Mouse (Mus musculus) intestine, embryonic 15.5 days (tissue): ENCODE data around the gene Stx17. TPM values are rescaled to one million over a fixed set of nuclear protein-coding genes. Genes with fewer than 3 reads are reported as not detected.

Source experiments
- ATAC-seq: fragments of 200-750 bp; cut with Nextera tagmentation; 2 replicates; pipeline ENCODE4 v1.8.0; 2017; ENCODE audit warnings: moderate TSS enrichment, moderate library complexity
- H3K27ac ChIP-seq: fragments of 300-500 bp; sonication (generic); 2 replicates; pipeline ENCODE4 v1.5.1; 2015; ENCODE audit warnings: mild to moderate bottlenecking, inconsistent platforms
- H3K27me3 ChIP-seq: fragments of 300-500 bp; sonication (generic); replicated peaks from 2 replicates; pipeline ENCODE4 v1.6.1; 2015; ENCODE audit warnings: inconsistent platforms
- H3K36me3 ChIP-seq: fragments of 300-500 bp; sonication (generic); 2 replicates; pipeline ENCODE4 v1.6.1; 2015; ENCODE audit warnings: inconsistent platforms
- H3K4me1 ChIP-seq: fragments of 300-500 bp; sonication (generic); replicated peaks from 2 replicates; pipeline ENCODE4 v1.6.1; 2015; ENCODE audit warnings: inconsistent platforms
- H3K4me2 ChIP-seq: fragments of 300-500 bp; sonication (generic); replicated peaks from 2 replicates; pipeline ENCODE4 v1.6.1; 2015; ENCODE audit warnings: mild to moderate bottlenecking, inconsistent platforms
- H3K4me3 ChIP-seq: fragments of 300-500 bp; sonication (generic); replicated peaks from 2 replicates; pipeline ENCODE4 v1.5.1; 2015; ENCODE audit warnings: inconsistent platforms
- H3K9ac ChIP-seq: fragments of 300-500 bp; sonication (generic); 2 replicates; pipeline ENCODE4 v1.6.1; 2015; ENCODE audit warnings: inconsistent platforms
- H3K9me3 ChIP-seq: fragments of 300-500 bp; sonication (generic); 2 replicates; pipeline ENCODE4 v1.6.1; 2016; ENCODE audit warnings: inconsistent platforms
- WGBS: fragments of 180-500 bp; shearing (Covaris S2); methylation state at CpG from one replicate; pipeline ENCODE4 v1.1.7; 2015; 5-methylcytosine and 5-hydroxymethylcytosine counted together
- polyA plus RNA-seq: library from polyadenylated mRNA; unstranded; fragments of >200 nt; fragmentation: Nextera tagmentation; extraction: Ambion mirVana; gene quantifications from 2 replicates; pipeline ENCODE4 v1.2.1, GENCODE M21; 2015

The Stx17 gene
- polyA plus RNA-seq = 25.6 and 27.1 TPM in 2 replicates

DNA sequence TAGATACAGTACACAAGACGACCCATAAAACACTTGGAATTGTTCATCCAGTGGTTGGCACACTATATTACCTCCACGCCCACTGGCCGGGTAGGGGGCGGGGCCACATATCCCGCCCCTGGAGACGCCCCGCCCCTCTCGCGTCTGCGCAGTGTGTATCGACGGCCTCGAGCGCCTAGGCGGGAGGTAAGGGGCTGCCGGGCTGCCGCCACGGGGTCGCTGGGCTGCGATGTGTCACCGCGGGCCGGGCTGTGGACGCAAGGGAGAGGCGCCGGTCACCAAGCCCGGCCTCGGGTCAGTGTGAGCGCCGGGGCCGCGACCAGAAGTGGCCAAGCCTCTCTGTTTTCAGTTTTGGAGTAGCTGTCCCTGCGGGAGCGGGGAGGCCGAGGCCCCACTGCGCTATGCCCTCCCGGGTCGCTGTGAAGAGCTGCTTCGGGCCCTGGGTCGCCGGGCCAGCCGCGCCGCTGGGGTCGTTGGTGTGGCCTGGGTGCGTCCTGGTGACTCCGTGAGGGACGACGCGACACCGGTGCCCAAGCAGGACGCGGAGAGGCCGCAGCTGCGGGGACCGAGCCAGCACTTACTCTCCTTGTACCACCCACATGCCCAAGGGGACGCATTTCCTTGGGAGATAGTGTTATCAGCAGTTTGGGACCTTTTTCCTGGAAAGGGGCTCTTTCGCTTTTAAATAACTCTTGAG lies at the start of gene Stx17:
Gene Stx17, plus strand, starts transcription at position 143 of the 697 bp plus-strand sequence.
- no peaks in the 10 kb centered on the region for H3K27me3 ChIP-seq
- WGBS = 1% methylated on average over 58 of the region's 58 CpGs
- H3K4me1 ChIP-seq = no peaks in the 10 kb centered on the region
- peak; percentile 100 for ATAC-seq
- no peaks in the 10 kb centered on the region for H3K36me3 ChIP-seq
- H3K4me3 ChIP-seq = peak within 1 kb of the TSS; percentile 77
- no peak within 1 kb of the TSS for H3K27ac ChIP-seq
- no peaks in the 10 kb centered on the region for H3K9me3 ChIP-seq
- peak within 1 kb of the TSS; percentile 85 for H3K9ac ChIP-seq
- H3K4me2 ChIP-seq = peak within 1 kb of the TSS; percentile 76

DNA sequence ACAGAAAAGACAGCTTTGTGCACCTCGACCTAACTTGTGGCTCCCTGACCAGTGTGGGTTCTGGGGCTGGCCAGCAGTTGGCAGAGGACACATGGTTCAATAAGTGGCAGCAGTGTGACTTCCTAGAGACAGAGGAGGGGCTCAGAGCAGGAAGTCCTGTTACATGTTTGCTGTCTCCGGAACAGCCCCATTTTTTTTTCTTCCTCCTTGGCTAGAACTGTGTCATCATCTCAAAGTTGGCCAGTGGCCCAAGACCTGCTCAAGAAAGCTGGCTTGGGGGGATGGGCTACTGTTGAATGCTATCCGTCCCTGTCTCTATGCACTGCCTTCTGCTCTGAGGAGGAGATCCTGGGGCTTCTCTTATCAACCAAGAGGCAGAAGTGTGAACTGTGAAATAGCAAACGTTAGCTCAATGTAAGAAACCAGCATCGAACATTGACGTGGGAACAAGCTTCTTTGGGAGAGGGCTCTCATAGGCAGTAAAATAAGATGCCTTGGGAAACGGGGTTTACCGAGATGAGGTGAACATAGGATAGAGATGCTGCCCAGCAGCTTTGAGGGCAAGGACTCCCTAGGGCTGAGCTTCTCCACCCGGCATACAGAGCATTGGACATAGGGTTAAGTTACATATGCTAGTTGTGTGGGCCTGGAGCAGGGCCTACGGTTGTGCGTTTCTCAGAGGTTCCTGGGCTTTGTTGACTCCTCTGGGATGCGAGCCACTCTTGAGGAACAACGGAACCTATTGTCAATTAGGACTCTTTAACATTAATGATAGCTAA lies 47.8 kb upstream of the Stx17 start:
- no peaks in the 10 kb centered on the region for H3K9me3 ChIP-seq
- no peak overlapping the region for H3K4me2 ChIP-seq
- no peak overlapping the region for H3K4me3 ChIP-seq
- H3K36me3 ChIP-seq = no peaks in the 10 kb centered on the region
- 59% methylated on average over 13 of the region's 13 CpGs for WGBS
- H3K9ac ChIP-seq = no peak overlapping the region
- no peak overlapping the region for H3K27ac ChIP-seq
- H3K4me1 ChIP-seq = peaks cover 4% of the 10 kb centered on the region
- no peaks in the 10 kb centered on the region for H3K27me3 ChIP-seq
- ATAC-seq = 0 out of 2 replicates have a peak, but pooled peaks have one; percentile 23

DNA sequence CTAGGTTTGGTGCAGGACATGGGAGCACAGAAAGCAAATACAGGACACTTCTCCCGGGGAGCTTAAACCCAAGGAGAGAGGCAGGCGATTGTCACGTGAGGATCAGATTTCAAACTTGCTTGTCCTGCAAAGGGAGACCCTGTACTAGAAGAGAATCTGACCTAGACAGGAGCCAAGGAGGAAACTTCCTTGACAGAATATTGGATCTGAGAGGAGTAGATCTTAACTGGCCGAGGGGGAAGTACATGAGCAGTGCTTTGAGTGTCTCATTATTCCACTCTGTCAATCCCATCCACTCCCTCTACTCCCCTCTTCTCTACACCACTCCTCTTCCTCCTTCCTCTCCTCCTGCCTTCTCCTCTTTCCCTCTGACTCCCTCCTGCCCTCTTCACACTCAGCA lies 46.5 kb upstream of the Stx17 start:
- Histone ChIP-seq H3K9ac (no peak overlapping the region), H3K36me3 (no peaks in the 10 kb centered on the region), H3K27me3 (no peaks in the 10 kb centered on the region), H3K4me3 (no peak overlapping the region), H3K9me3 (no peaks in the 10 kb centered on the region), H3K4me2 (no peak overlapping the region), H3K4me1 (peaks cover 4% of the 10 kb centered on the region), H3K27ac (no peak overlapping the region)
- 12% methylated on average over 4 of the region's 4 CpGs for WGBS
- ATAC-seq = no peak

DNA sequence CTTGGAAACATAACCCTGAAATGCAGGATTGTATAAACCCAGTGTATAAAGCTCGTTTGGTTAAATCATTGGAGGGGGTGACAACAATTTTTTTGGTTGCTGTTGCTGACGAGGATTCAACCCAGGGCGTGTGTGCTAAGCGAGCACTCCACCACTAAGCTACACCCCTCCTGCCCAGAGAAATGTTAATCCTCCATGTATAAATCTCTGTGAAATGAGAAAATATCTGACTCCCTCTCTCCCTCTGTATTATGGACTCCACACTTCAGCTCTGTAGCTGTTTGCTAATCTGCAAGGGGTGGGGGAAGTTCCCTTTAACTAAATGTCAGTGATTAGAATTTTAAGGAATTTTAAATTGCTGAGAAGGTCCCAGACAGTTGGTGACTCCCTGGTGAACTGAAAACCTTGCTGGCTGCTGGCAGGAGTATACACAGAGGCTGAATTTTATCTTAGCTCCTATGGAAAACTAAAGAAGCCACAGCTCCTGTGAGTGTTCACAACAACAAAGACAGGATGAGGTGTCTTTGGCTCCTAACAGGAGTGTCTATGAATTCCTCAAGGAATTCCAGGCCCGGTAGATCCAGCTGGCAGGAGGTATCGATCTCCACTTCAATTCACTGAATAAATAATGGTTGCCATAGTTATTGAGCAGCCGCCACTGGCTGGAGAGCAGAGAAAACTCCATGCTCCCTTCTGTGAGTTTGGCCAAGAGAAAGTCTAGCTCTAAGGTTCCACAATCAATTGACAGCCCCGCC lies 45.3 kb upstream of the Stx17 start:
- Histone ChIP-seq H3K27me3 (no peaks in the 10 kb centered on the region), H3K4me1 (peaks cover 4% of the 10 kb centered on the region), H3K36me3 (no peaks in the 10 kb centered on the region), H3K9ac (no peak overlapping the region), H3K4me2 (no peak overlapping the region), H3K27ac (no peak overlapping the region), H3K4me3 (no peak overlapping the region), H3K9me3 (no peaks in the 10 kb centered on the region)
- no peak for ATAC-seq
- 45% methylated on average over 8 of the region's 8 CpGs for WGBS

DNA sequence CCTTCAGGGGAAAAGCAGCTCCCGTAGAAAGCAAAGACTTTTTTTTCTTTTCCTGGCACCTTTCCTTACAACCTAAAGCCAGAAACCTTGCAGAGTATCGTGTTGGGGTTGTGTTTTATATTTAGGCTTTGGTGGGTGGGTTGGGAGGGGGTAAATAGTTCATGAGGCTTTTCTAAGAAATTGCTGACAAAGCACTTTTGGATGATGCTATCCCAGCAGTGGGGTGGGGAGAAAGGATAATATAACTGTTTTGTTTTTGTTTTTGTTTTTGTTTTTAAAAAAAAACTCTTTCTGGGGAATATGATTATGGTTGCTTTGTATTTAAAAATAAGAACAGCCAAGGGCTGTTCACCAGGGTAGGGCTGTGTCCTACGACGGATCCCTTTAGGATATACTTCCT lies 41.3 kb upstream of the Stx17 start:
- Histone ChIP-seq H3K27me3 (no peaks in the 10 kb centered on the region), H3K9ac (no peak overlapping the region), H3K4me1 (no peaks in the 10 kb centered on the region), H3K27ac (no peak overlapping the region), H3K36me3 (no peaks in the 10 kb centered on the region), H3K4me3 (no peak overlapping the region), H3K9me3 (no peaks in the 10 kb centered on the region), H3K4me2 (no peak overlapping the region)
- WGBS = 75% methylated on average over 4 of the region's 4 CpGs
- ATAC-seq = no peak

DNA sequence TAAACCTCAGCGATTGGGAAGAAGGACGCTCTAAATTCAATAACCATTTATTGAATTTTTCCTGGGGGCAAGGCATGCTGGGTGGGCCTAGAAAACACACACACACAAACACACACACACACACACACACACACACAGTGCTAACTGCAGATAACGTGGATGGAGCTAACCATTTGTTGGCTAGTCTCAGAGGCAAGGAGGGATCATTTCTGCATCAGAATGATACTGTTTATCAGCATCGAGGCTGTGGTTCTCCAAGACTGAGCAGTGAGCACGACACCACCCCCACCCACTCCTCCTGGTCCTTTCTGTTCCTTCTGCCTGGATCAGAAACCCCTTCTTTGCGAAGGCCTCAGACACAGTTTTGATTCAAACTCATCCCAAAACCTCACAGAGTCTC lies 38.1 kb upstream of the Stx17 start:
- Histone ChIP-seq H3K9ac (no peak overlapping the region), H3K27ac (no peak overlapping the region), H3K4me1 (no peaks in the 10 kb centered on the region), H3K27me3 (no peaks in the 10 kb centered on the region), H3K4me3 (no peak overlapping the region), H3K36me3 (no peaks in the 10 kb centered on the region), H3K9me3 (no peaks in the 10 kb centered on the region), H3K4me2 (no peak overlapping the region)
- 68% methylated on average over 6 of the region's 6 CpGs for WGBS
- no peak for ATAC-seq

DNA sequence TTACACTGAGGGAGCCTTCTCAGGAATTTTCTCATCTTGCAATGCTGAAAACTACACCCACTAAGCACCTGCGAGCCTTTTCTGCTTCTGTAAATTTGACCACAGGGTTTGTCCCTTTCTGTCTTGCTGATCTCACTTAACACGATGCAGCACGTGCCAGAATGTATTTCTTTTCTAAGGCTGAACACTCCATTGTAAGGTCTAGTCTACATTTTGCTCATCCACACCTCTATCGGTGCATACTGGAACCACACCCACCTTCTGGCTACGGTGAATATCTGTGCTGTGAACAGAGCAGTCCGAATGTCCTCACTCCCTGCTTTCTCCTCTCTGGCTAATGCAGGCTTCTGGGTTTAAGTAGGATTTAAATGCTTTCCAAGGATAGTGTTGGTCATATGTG lies 37.2 kb upstream of the Stx17 start:
- 81% methylated on average over 6 of the region's 6 CpGs for WGBS
- no peaks in the 10 kb centered on the region for H3K9me3 ChIP-seq
- no peak overlapping the region for H3K27ac ChIP-seq
- no peak overlapping the region for H3K4me3 ChIP-seq
- no peak overlapping the region for H3K4me2 ChIP-seq
- no peak for ATAC-seq
- H3K27me3 ChIP-seq = no peaks in the 10 kb centered on the region
- H3K9ac ChIP-seq = no peak overlapping the region
- no peaks in the 10 kb centered on the region for H3K4me1 ChIP-seq
- no peaks in the 10 kb centered on the region for H3K36me3 ChIP-seq

DNA sequence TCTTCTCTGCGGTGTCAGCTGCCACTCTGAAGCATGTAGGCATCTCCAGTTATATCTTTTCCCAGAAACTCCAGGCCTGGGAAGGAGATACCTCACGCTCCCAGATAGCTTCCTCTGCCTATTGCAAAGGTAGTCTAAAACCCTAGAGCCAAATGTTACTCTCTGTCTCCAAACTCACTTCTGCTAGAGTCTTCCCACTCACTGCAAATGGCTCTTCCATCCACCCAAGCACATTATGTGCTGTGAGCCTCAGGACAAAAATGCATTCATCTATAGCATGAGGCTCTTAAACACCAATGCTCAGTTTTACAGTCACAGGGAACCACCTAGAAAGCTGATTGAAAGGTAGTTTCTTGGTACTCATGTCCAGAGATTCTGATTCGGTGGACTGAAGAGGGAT lies 31.5 kb upstream of the Stx17 start:
- 88% methylated on average over 3 of the region's 3 CpGs for WGBS
- Histone ChIP-seq H3K4me3 (no peak overlapping the region), H3K36me3 (no peaks in the 10 kb centered on the region), H3K4me1 (no peaks in the 10 kb centered on the region), H3K27me3 (no peaks in the 10 kb centered on the region), H3K4me2 (no peak overlapping the region), H3K9ac (no peak overlapping the region), H3K27ac (no peak overlapping the region), H3K9me3 (no peaks in the 10 kb centered on the region)
- no peak for ATAC-seq

DNA sequence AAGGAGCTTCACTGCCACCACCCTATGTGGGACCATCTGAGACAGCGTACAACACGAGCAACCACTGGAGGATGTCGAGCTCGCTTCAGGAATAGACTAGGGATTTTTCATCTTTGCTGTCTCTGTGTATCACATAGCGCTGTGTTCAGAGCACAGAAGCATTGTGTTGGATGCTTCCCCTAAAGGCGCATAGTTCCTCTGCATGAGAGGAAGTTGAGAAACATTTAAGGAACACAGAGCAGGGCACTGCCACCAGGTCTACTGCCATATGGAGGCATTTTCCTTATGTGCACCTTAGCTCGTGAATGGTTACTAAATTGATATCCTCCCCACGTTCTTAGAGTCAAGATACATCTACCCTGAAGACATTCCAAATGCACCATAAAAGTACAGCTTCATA lies 24.5 kb upstream of the Stx17 start:
- Histone ChIP-seq H3K4me2 (no peak overlapping the region), H3K4me3 (no peak overlapping the region), H3K9ac (no peak overlapping the region), H3K4me1 (no peaks in the 10 kb centered on the region), H3K9me3 (no peaks in the 10 kb centered on the region), H3K27me3 (no peaks in the 10 kb centered on the region), H3K36me3 (no peaks in the 10 kb centered on the region), H3K27ac (no peak overlapping the region)
- ATAC-seq = no peak
- 79% methylated on average over 8 of the region's 8 CpGs for WGBS

DNA sequence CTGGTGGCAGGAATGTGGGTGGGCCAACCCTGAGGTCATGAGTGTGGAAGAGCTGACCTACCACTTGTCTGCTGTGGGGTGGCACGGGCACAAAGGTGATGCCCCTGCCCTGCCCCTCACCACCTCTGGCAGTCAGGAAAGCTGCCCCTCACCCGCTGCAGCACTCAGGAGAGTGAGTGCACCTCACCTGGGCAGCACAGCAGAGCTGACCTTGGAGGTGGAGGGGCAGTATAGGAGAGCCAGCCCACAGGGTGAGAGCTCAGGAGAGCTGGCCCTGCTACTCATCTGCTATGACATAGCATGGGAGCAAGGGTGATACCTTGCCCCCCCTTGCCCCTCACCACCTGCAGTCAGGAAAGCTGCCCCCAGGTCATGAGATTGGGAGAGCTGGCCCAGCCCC lies 22.7 kb upstream of the Stx17 start:
- no peak for ATAC-seq
- H3K27me3 ChIP-seq = no peaks in the 10 kb centered on the region
- WGBS = 77% methylated on average over 2 of the region's 2 CpGs
- no peak overlapping the region for H3K4me3 ChIP-seq
- H3K9ac ChIP-seq = no peak overlapping the region
- H3K36me3 ChIP-seq = no peaks in the 10 kb centered on the region
- H3K4me1 ChIP-seq = no peaks in the 10 kb centered on the region
- H3K27ac ChIP-seq = no peak overlapping the region
- no peak overlapping the region for H3K4me2 ChIP-seq
- H3K9me3 ChIP-seq = no peaks in the 10 kb centered on the region

DNA sequence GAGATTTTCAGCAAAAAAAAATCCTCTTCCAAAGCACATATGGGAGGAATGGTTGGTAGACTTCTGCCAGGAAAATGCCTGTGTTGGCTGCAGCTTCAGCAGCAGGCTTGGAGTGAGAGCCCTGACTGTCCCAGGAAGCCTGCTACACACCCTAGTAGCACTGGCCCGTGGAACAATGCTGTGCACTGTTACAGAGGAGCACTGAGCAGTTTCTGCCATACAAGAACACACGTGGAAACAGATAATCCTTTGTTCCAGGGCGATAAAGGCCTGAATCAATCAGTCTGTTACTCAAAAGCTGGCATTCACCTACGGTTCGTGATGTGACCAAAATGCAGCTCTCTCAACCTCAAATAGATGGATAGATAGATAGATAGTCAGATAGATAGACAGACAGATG lies 19.3 kb upstream of the Stx17 start:
- Histone ChIP-seq H3K9ac (no peak overlapping the region), H3K9me3 (no peaks in the 10 kb centered on the region), H3K36me3 (no peaks in the 10 kb centered on the region), H3K4me1 (no peaks in the 10 kb centered on the region), H3K27me3 (no peaks in the 10 kb centered on the region), H3K4me3 (no peak overlapping the region), H3K4me2 (no peak overlapping the region), H3K27ac (no peak overlapping the region)
- no peak for ATAC-seq
- 78% methylated on average over 5 of the region's 5 CpGs for WGBS

DNA sequence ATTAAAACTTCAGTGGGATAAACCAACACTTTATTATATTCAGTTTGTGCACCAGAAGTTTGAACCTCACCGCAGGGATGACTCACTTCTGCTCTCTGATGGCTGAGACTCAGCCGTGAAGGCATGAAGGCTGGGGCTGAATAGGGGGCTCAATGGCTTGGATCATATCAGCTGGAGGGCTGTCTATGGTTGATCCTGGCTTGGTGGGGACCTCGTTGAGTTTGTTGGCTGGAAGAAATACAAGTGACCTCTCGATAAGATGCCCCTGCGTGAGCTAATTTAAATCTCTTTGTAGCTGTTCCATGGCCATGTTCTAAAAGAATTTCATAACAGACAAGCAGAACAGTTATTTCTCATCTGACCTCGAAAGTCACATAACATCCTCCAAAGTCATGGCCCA lies 17.6 kb upstream of the Stx17 start:
- no peak for ATAC-seq
- H3K4me2 ChIP-seq = no peak overlapping the region
- H3K36me3 ChIP-seq = no peaks in the 10 kb centered on the region
- no peak overlapping the region for H3K27ac ChIP-seq
- H3K9me3 ChIP-seq = no peaks in the 10 kb centered on the region
- H3K4me1 ChIP-seq = no peaks in the 10 kb centered on the region
- no peaks in the 10 kb centered on the region for H3K27me3 ChIP-seq
- 82% methylated on average over 6 of the region's 6 CpGs for WGBS
- H3K9ac ChIP-seq = no peak overlapping the region
- no peak overlapping the region for H3K4me3 ChIP-seq
